Mouse (Mus musculus) cerebellum, adult (tissue): ENCODE results near the gene Erlec1.

Experiments
- ATAC-seq: cut with Nextera tagmentation; 2 replicates; pipeline ENCODE4 v1.9.2; 2017; ENCODE audit warnings: mild to moderate bottlenecking, moderate library complexity, mixed read lengths; ENCODE audit not compliant: insufficient number of reproducible peaks, low FRiP score, low TSS enrichment

The Erlec1 gene

DNA sequence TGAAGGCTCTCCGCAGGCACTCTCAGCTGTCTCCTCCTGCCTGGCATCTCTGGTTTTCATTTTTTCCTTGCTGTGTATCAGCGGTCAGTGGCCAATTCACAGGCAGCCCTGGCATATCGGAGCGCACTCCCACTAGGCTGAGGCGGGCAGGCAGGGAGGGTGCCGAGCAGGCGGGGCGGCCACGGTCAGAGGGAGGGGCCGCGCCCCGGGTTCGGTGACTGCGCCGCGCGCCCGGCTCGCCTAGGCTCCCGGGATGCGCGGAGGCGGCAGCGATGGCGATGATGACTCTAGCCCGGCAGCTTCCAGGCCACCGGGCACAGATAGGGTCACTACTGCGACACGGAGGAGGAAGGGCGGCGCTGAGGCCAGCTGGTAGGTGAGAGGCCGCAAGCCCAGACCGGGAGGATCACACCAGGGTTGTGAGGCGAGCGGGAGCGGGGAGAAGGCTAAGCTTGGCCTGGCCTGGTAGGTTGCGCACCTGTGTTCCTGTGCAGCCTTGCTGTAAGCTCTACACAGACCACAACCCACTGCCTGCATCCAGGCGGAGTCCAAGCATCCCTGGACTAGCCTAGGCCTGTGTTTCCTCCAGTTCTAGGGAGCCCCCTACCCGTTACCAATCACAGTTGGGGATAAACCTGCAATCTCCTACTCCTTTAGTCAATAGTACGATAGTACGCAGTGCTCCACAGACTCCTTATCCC lies 68.8 kb downstream of the Erlec1 start, which contains the start of the genes Gpr75 and Asb3:
Gene Gpr75 (plus strand): TSS at position 188 of the 701 bp plus-strand sequence.
Gene Asb3 (plus strand): TSS at position 246 of the 701 bp plus-strand sequence.
- ATAC-seq, result peak; percentile 96
